Mouse (Mus musculus): ENCODE data around the gene Bpi. TPM values are rescaled to one million over a fixed set of nuclear protein-coding genes. Genes with fewer than 3 reads are reported as not detected.

Gene Bpi
- polyA plus RNA-seq, 1 experiment = not detected

GRCm38 (mm10) chr2:158231071-158231470, 26.8 kb upstream of the Bpi start:
- H3K4me1 ChIP-seq (ENCODE audit: control insufficient read depth, insufficient read depth, insufficient read length, low read length) = no peaks in the 10 kb centered on the region
- H3K27ac ChIP-seq (replicated peaks; ENCODE audit: low read depth, low read length) = no peak overlapping the region
- H3K4me3 ChIP-seq (ENCODE audit: insufficient read depth, low read depth, low read length) = no peak overlapping the region

GRCm38 (mm10) chr2:158232414-158232813, 25.5 kb upstream of the Bpi start:
- no peaks in the 10 kb centered on the region for H3K4me1 ChIP-seq (ENCODE audit: control insufficient read depth, insufficient read depth, insufficient read length, low read length)
- no peak overlapping the region for H3K4me3 ChIP-seq (ENCODE audit: insufficient read depth, low read depth, low read length)

GRCm38 (mm10) chr2:158233106-158233505, 24.8 kb upstream of the Bpi start:
- Histone ChIP-seq H3K4me1 (ENCODE audit: control insufficient read depth, insufficient read depth, insufficient read length, low read length) (no peaks in the 10 kb centered on the region), H3K27ac (replicated peaks; ENCODE audit: low read depth, low read length) (no peak overlapping the region), H3K4me3 (ENCODE audit: insufficient read depth, low read depth, low read length) (no peak overlapping the region)

More at GRCm38 (mm10) chr2:158232414-158232813, 25.5 kb upstream of the Bpi start:
- no peak overlapping the region for H3K27ac ChIP-seq (replicated peaks; ENCODE audit: low read depth, low read length)

GRCm38 (mm10) chr2:158236698-158237097, 21.2 kb upstream of the Bpi start:
- Histone ChIP-seq H3K27ac (replicated peaks; ENCODE audit: low read depth, low read length) (no peak overlapping the region), H3K4me1 (ENCODE audit: control insufficient read depth, insufficient read depth, insufficient read length, low read length) (no peaks in the 10 kb centered on the region), H3K4me3 (ENCODE audit: insufficient read depth, low read depth, low read length) (no peak overlapping the region)

- no peak overlapping the region for H3K4me3 ChIP-seq (ENCODE audit: insufficient read depth, low read depth, low read length)
- no peak overlapping the region for H3K27ac ChIP-seq (replicated peaks; ENCODE audit: low read depth, low read length)
- H3K4me1 ChIP-seq (ENCODE audit: control insufficient read depth, insufficient read depth, insufficient read length, low read length) = no peaks in the 10 kb centered on the region
Observed at GRCm38 (mm10) chr2:158238101-158238500, 19.8 kb upstream of the Bpi start.

GRCm38 (mm10) chr2:158241126-158241738, 16.7 kb upstream of the Bpi start:
- Histone ChIP-seq H3K27ac (replicated peaks; ENCODE audit: low read depth, low read length) (no peak overlapping the region), H3K4me3 (ENCODE audit: insufficient read depth, low read depth, low read length) (no peak overlapping the region), H3K4me1 (ENCODE audit: control insufficient read depth, insufficient read depth, insufficient read length, low read length) (no peaks in the 10 kb centered on the region)

GRCm38 (mm10) chr2:158242170-158242896, 15.6 kb upstream of the Bpi start:
- Histone ChIP-seq H3K4me3 (ENCODE audit: insufficient read depth, low read depth, low read length) (no peak overlapping the region), H3K27ac (replicated peaks; ENCODE audit: low read depth, low read length) (no peak overlapping the region)

GRCm38 (mm10) chr2:158243129-158243870, 14.6 kb upstream of the Bpi start:
- Histone ChIP-seq H3K4me1 (ENCODE audit: control insufficient read depth, insufficient read depth, insufficient read length, low read length) (no peaks in the 10 kb centered on the region), H3K27ac (replicated peaks; ENCODE audit: low read depth, low read length) (no peak overlapping the region), H3K4me3 (ENCODE audit: insufficient read depth, low read depth, low read length) (no peak overlapping the region)

More at GRCm38 (mm10) chr2:158242170-158242896, 15.6 kb upstream of the Bpi start:
- H3K4me1 ChIP-seq (ENCODE audit: control insufficient read depth, insufficient read depth, insufficient read length, low read length) = no peaks in the 10 kb centered on the region

- H3K4me1 ChIP-seq (ENCODE audit: control insufficient read depth, insufficient read depth, insufficient read length, low read length) = no peaks in the 10 kb centered on the region
- no peak overlapping the region for H3K4me3 ChIP-seq (ENCODE audit: insufficient read depth, low read depth, low read length)
- no peak overlapping the region for H3K27ac ChIP-seq (replicated peaks; ENCODE audit: low read depth, low read length)
Observed at GRCm38 (mm10) chr2:158245072-158245817, 12.6 kb upstream of the Bpi start.

GRCm38 (mm10) chr2:158247852-158248251, 10.0 kb upstream of the Bpi start:
- Histone ChIP-seq H3K4me1 (ENCODE audit: control insufficient read depth, insufficient read depth, insufficient read length, low read length) (no peaks in the 10 kb centered on the region), H3K4me3 (ENCODE audit: insufficient read depth, low read depth, low read length) (no peak overlapping the region), H3K27ac (replicated peaks; ENCODE audit: low read depth, low read length) (no peak overlapping the region)

- Histone ChIP-seq H3K4me1 (ENCODE audit: control insufficient read depth, insufficient read depth, insufficient read length, low read length) (no peaks in the 10 kb centered on the region), H3K4me3 (ENCODE audit: insufficient read depth, low read depth, low read length) (no peak overlapping the region), H3K27ac (replicated peaks; ENCODE audit: low read depth, low read length) (no peak overlapping the region)
Observed at GRCm38 (mm10) chr2:158248318-158248717, 9.6 kb upstream of the Bpi start.

GRCm38 (mm10) chr2:158250558-158250957, 7.3 kb upstream of the Bpi start:
- H3K4me1 ChIP-seq (ENCODE audit: control insufficient read depth, insufficient read depth, insufficient read length, low read length) = no peaks in the 10 kb centered on the region
- no peak overlapping the region for H3K4me3 ChIP-seq (ENCODE audit: insufficient read depth, low read depth, low read length)
- no peak overlapping the region for H3K27ac ChIP-seq (replicated peaks; ENCODE audit: low read depth, low read length)

GRCm38 (mm10) chr2:158253806-158254205, 4.1 kb upstream of the Bpi start:
- Histone ChIP-seq H3K27ac (replicated peaks; ENCODE audit: low read depth, low read length) (no peak overlapping the region), H3K4me3 (ENCODE audit: insufficient read depth, low read depth, low read length) (no peak overlapping the region), H3K4me1 (ENCODE audit: control insufficient read depth, insufficient read depth, insufficient read length, low read length) (no peaks in the 10 kb centered on the region; the same call in 1 of the 2 replicates)

GRCm38 (mm10) chr2:158256894-158257293, 1.0 kb upstream of the Bpi start:
- Histone ChIP-seq H3K4me1 (ENCODE audit: control insufficient read depth, insufficient read depth, insufficient read length, low read length) (no peaks in the 10 kb centered on the region; the same call in 1 of the 2 replicates), H3K4me3 (ENCODE audit: insufficient read depth, low read depth, low read length) (no peak overlapping the region), H3K27ac (replicated peaks; ENCODE audit: low read depth, low read length) (no peak overlapping the region)

- no peak overlapping the region for H3K4me3 ChIP-seq (ENCODE audit: insufficient read depth, low read depth, low read length)
- no peaks in the 10 kb centered on the region; the same call in 1 of the 2 replicates for H3K4me1 ChIP-seq (ENCODE audit: control insufficient read depth, insufficient read depth, insufficient read length, low read length)
- no peak overlapping the region for H3K27ac ChIP-seq (replicated peaks; ENCODE audit: low read depth, low read length)
Observed at GRCm38 (mm10) chr2:158258781-158259180, 887 bp downstream of the Bpi start.

Data from brown adipose tissue, adult 24 weeks (tissue).